In genomic region chr12:8312266-8312665, GRCm38 (mm10) we compare ENCODE assay signal across 25 mouse cellular contexts. TPM values are rescaled to one million over a fixed set of nuclear protein-coding genes. Genes with fewer than 3 reads are reported as not detected.
DNase-seq lines count a peak whose midpoint lies in the region; ATAC-seq and TF ChIP-seq lines count a peak whose summit lies in the region.
"Had no signal": no experiment of that assay in that cellular context is flagged by ENCODE, and none has a peak within 500 bp of the region (broad histone marks: within the 10 kb centered on the region; RNA-seq: fewer than 3 reads in every experiment).

No protein-coding gene starts in this region.

- no peaks in the 10 kb centered on the region for H3K27me3 ChIP-seq in Patski

- ATAC-seq in Patski, result peak; percentile 17
- ATAC-seq: activated CD4-positive, CD25-positive, alpha-beta regulatory T cell, adult 4 months had no signal

- peak; percentile 79 for DNase-seq in 3T3-L1 (ENCODE audit: low read depth, low spot score)
- DNase-seq in NIH3T3 (ENCODE audit: low read depth), result peak; percentile 61
- no peak for DNase-seq in Patski (ENCODE audit: low read depth, low spot score)
- DNase-seq in liver, result no peak
- DNase-seq in left cerebral cortex, postnatal 4 days, result no peak
- DNase-seq in urinary bladder, postnatal 4 days (ENCODE audit: low spot score in 2 of 2), result no peak
- DNase-seq: adrenal gland, adult 2 months; adrenal gland, adult 8-10 months; adrenal gland, postnatal 10 days; adrenal gland, postnatal 14 days; adrenal gland, postnatal 25 days; adrenal gland, postnatal 36 days; B cell, adult 2 months; cerebellum, adult 11 months; cerebellum, adult 11-12 months; cerebellum, adult 18-20 months; cerebellum, adult 2 months; cerebellum, adult 8-10 months; cerebellum, adult 9-10 months had no signal

- intact Hi-C loops in left cerebral cortex, postnatal 4 days (cut with DNase I), result no loop called here

- CTCF ChIA-PET in Patski (lab: Charles Lee), result interaction anchor here (1.0 kb wide), 1 partner anchor 239 kb away, joined by 3 read pairs; no protein-coding TSS in a partner anchor

- POLR2A ChIA-PET in Patski (lab: Charles Lee), result interaction anchor here (1.9 kb wide), 1 partner anchor 188 kb away, joined by 6 read pairs; the partner anchor contains the start of gene Rhob

- TF ChIP-seq CTCF in Patski (IDR thresholded peaks at IDR 0.05), result no peak

- in situ Hi-C loops in Patski (cut with MboI; ENCODE audit: low pct_unique_long_range_greater_than_20kb), result loop anchor here (25.0 kb wide), 1 partner anchor 700 kb away; no protein-coding TSS in a partner anchor

RNA-seq across cellular contexts. Expression of gene Hs1bp3, which starts 1.0 kb away (rescaled TPM):
- 34.4 TPM for polyA plus RNA-seq in Patski (2021)
- 10 to 100 TPM; 10.3 to 11.0 TPM for total RNA-seq in left cerebral cortex, postnatal 4 days (2021)

RNA-seq across cellular contexts. Expression of gene Gdf7, which starts 10.5 kb away (rescaled TPM):
- polyA plus RNA-seq in Patski (2021), result not detected
- total RNA-seq in left cerebral cortex, postnatal 4 days (2021), result not detected
- total RNA-seq: adrenal gland, adult 18-20 months; adrenal gland, adult 2 months; adrenal gland, postnatal 14 days; adrenal gland, postnatal 25 days; adrenal gland, postnatal 36 days; CH12.LX; G1E; MEL had no signal
- polyA plus RNA-seq: activated CD4-positive, CD25-positive, alpha-beta regulatory T cell, adult 4 months; CD4-positive, CD25-positive, alpha-beta regulatory T cell, adult 4 months; G1E had no signal

Comparison
In these comparisons a context has a peak if more than half of its experiments do, and no peak if none do; other contexts are left out.
1. DNase-seq: peak in 3T3-L1 (single experiment) and NIH3T3 (single experiment); none in Patski (single experiment), liver (single experiment), left cerebral cortex, postnatal 4 days (single experiment) and urinary bladder, postnatal 4 days (0 of 2).